Comparison of ENCODE assay signal across 9 mouse cellular contexts in genomic region chr1:92754793-92755488, GRCm38 (mm10).
DNase-seq lines count a peak whose midpoint lies in the region; ATAC-seq lines count a peak whose summit lies in the region.
"Had no signal": no experiment of that assay in that cellular context is flagged by ENCODE, and none has a peak within 500 bp of the region (broad histone marks: within the 10 kb centered on the region; RNA-seq: fewer than 3 reads in every experiment).

No protein-coding gene starts in this region.

- peaks cover 11% of the 10 kb centered on the region for H3K4me1 ChIP-seq in neural tube, embryonic 13.5 days (replicated peaks)
- no peaks in the 10 kb centered on the region; the same call in 1 of the 2 replicates for H3K4me1 ChIP-seq in embryonic facial prominence, embryonic 11.5 days (ENCODE audit: control insufficient read depth, insufficient read depth, low read length)

- 0 out of 2 replicates have a peak, but pooled peaks have one; percentile 15 for ATAC-seq in neural tube, embryonic 13.5 days (ENCODE audit: low read depth)
- no peak for ATAC-seq in embryonic facial prominence, embryonic 11.5 days (replicated peaks; ENCODE audit: insufficient number of reproducible peaks, low FRiP score, low TSS enrichment, low read depth)
- no peak for ATAC-seq in megakaryocyte-erythroid progenitor cell, adult 5-6 weeks (replicated peaks; ENCODE audit: low FRiP score, low TSS enrichment, poor library complexity, severe bottlenecking)

- no peak overlapping the region for H3K9ac ChIP-seq in neural tube, embryonic 13.5 days
- H3K9ac ChIP-seq in embryonic facial prominence, embryonic 11.5 days (replicated peaks; ENCODE audit: low read length), result no peak overlapping the region
- H3K9ac ChIP-seq: neural tube, embryonic 12.5 days had no signal

- H3K4me2 ChIP-seq in neural tube, embryonic 13.5 days, result no peak overlapping the region
- no peak overlapping the region; the same call in 1 of the 2 replicates for H3K4me2 ChIP-seq in embryonic facial prominence, embryonic 11.5 days (ENCODE audit: low read depth, low read length)
- H3K4me2 ChIP-seq: neural tube, embryonic 12.5 days had no signal

- peak; percentile 66 for DNase-seq in adrenal gland, adult 2 months
- no peak for DNase-seq in adrenal gland, postnatal 4 days (ENCODE audit: low spot score in 2 of 2)
- no peak for DNase-seq in neural tube, embryonic 10.5 days (ENCODE audit: extremely low spot score, low spot score)
- DNase-seq in embryonic facial prominence, embryonic 11.5 days (ENCODE audit: low spot score), result peak; percentile 31
- DNase-seq in lung, postnatal 10 days, result peak; percentile 27
- DNase-seq in left cerebral cortex, adult 9 months (ENCODE audit: low spot score in 2 of 2), result no peak

- H3K9me3 ChIP-seq in neural tube, embryonic 13.5 days, result no peaks in the 10 kb centered on the region
- no peaks in the 10 kb centered on the region for H3K9me3 ChIP-seq in embryonic facial prominence, embryonic 11.5 days (replicated peaks; ENCODE audit: control insufficient read depth, low read length)
- H3K9me3 ChIP-seq: neural tube, embryonic 12.5 days had no signal

- 73% methylated on average over 20 of the region's 20 CpGs for WGBS in neural tube, embryonic 13.5 days
- WGBS in embryonic facial prominence, embryonic 11.5 days, result 57% methylated on average over 20 of the region's 20 CpGs

- H3K36me3 ChIP-seq in neural tube, embryonic 13.5 days, result no peaks in the 10 kb centered on the region
- H3K36me3 ChIP-seq in embryonic facial prominence, embryonic 11.5 days (replicated peaks; ENCODE audit: control insufficient read depth, insufficient read depth, low read depth, low read length), result no peaks in the 10 kb centered on the region
- H3K36me3 ChIP-seq: neural tube, embryonic 12.5 days had no signal

- H3K27me3 ChIP-seq in neural tube, embryonic 13.5 days, result no peaks in the 10 kb centered on the region
- H3K27me3 ChIP-seq in embryonic facial prominence, embryonic 11.5 days (ENCODE audit: control insufficient read depth, insufficient read depth, low read length), result no peaks in the 10 kb centered on the region; the same call in 1 of the 2 replicates
- H3K27me3 ChIP-seq: neural tube, embryonic 12.5 days had no signal

- H3K4me3 ChIP-seq in neural tube, embryonic 13.5 days, result no peak overlapping the region
- no peak overlapping the region for H3K4me3 ChIP-seq in embryonic facial prominence, embryonic 11.5 days (ENCODE audit: low read depth, low read length)
- H3K4me3 ChIP-seq: neural tube, embryonic 12.5 days had no signal

- H3K27ac ChIP-seq in neural tube, embryonic 13.5 days (replicated peaks), result no peak overlapping the region
- no peak overlapping the region for H3K27ac ChIP-seq in embryonic facial prominence, embryonic 11.5 days (replicated peaks; ENCODE audit: low read depth, low read length)
- H3K27ac ChIP-seq: neural tube, embryonic 12.5 days had no signal

Comparison
In these comparisons a context has a peak if more than half of its experiments do, and no peak if none do; other contexts are left out.
1. DNase-seq: peak in adrenal gland, adult 2 months (single experiment), embryonic facial prominence, embryonic 11.5 days (single experiment) and lung, postnatal 10 days (single experiment); none in adrenal gland, postnatal 4 days (0 of 2), neural tube, embryonic 10.5 days (single experiment) and left cerebral cortex, adult 9 months (0 of 2).